Mouse (Mus musculus) CH12.LX (cell line): ENCODE measurements around the gene Rps6ka5. TPM values are rescaled to one million over a fixed set of nuclear protein-coding genes. Genes with fewer than 3 reads are reported as not detected.

Experiments used
- DNase-seq: peaks from one replicate; pipeline ENCODE4 v3.0.0-alpha.2; 2013; ENCODE audit errors: extremely low read depth
- H3K27ac ChIP-seq: 2 replicates; pipeline ENCODE4 v1.5.1; 2012; ENCODE audit warnings: low read depth, mild to moderate bottlenecking, control low read depth, moderate library complexity; ENCODE audit not compliant: insufficient read depth
- H3K27me3 ChIP-seq: replicated peaks from 2 replicates; pipeline ENCODE3; 2012; ENCODE audit warnings: inconsistent platforms
- H3K36me3 ChIP-seq, 2 experiments: replicated peaks in 1 of 2; 2 replicates each; pipeline versions ENCODE3 to v1.6.1; 2012; ENCODE audit warnings: inconsistent platforms in 1 of 2, low read length in 1 of 2, mild to moderate bottlenecking in 1 of 2, mixed read lengths in 1 of 2, moderate library complexity in 1 of 2; ENCODE audit not compliant: control insufficient read depth in 1 of 2, insufficient read depth in 1 of 2
- H3K4me1 ChIP-seq, 2 experiments: 2 replicates each; pipeline ENCODE4 v1.6.1; 2012; ENCODE audit warnings: inconsistent platforms in 1 of 2, moderate library complexity in 1 of 2; ENCODE audit not compliant: insufficient read depth in 2 of 2, control insufficient read depth in 1 of 2
- H3K4me2 ChIP-seq: 2 replicates; pipeline ENCODE4 v1.6.1; 2012; ENCODE audit warnings: low read depth, mild to moderate bottlenecking, control low read depth; ENCODE audit not compliant: poor library complexity, insufficient read depth, severe bottlenecking
- H3K4me3 ChIP-seq, 3 experiments: fragments of 150-350 bp in 1 of 3; sonication (generic) in 1 of 3; replicated peaks in 1 of 3; 2 replicates each; pipeline versions ENCODE3 to v1.5.1; 2011 to 2012; ENCODE audit warnings: low read depth in 2 of 3, low read length in 2 of 3, mild to moderate bottlenecking in 2 of 3, moderate library complexity in 2 of 3, control low read depth in 1 of 3, improper control_type of control experiment in 1 of 3, inconsistent platforms in 1 of 3, mixed read lengths in 1 of 3; ENCODE audit not compliant: poor library complexity in 1 of 3
- H3K79me2 ChIP-seq: replicated peaks from 2 replicates; pipeline ENCODE4 v1.6.1; 2012; ENCODE audit warnings: mild to moderate bottlenecking, moderate library complexity; ENCODE audit not compliant: control insufficient read depth, poor library complexity, insufficient read depth, severe bottlenecking; ENCODE audit errors: extremely low read depth
- H3K9ac ChIP-seq: 2 replicates; pipeline ENCODE4 v1.6.1; 2012; ENCODE audit warnings: low read depth, mild to moderate bottlenecking, control low read depth, moderate library complexity; ENCODE audit not compliant: insufficient read depth
- H3K9me3 ChIP-seq: replicated peaks from 2 replicates; pipeline ENCODE3; 2012; ENCODE audit warnings: low read length, inconsistent platforms, mixed read lengths
- BHLHE40 ChIP-seq: IDR thresholded peaks from 2 replicates; pipeline ENCODE4 v1.6.1; 2011; ENCODE audit warnings: mild to moderate bottlenecking, low read depth, low read length, improper control_type of control experiment
- CHD1 ChIP-seq: IDR thresholded peaks from 2 replicates; pipeline ENCODE4 v1.6.1; 2012; ENCODE audit warnings: low read depth, low read length, improper control_type of control experiment, inconsistent platforms
- CHD2 ChIP-seq: IDR thresholded peaks from 2 replicates; pipeline ENCODE4 v1.6.1; 2011; ENCODE audit warnings: low read length, improper control_type of control experiment
- E2F4 ChIP-seq: IDR thresholded peaks from 2 replicates; pipeline ENCODE4 v1.6.1; 2011; ENCODE audit warnings: low read depth, low read length, improper control_type of control experiment; ENCODE audit not compliant: insufficient replicate concordance
- EP300 ChIP-seq: IDR thresholded peaks from 2 replicates; pipeline ENCODE4 v1.6.1; 2011; ENCODE audit warnings: low read length, improper control_type of control experiment
- HCFC1 ChIP-seq: IDR thresholded peaks from 2 replicates; pipeline ENCODE4 v1.6.1; 2012; ENCODE audit warnings: low read depth, mild to moderate bottlenecking, inconsistent platforms, low read length, improper control_type of control experiment
- IRF4 ChIP-seq: IDR thresholded peaks from 2 replicates; pipeline ENCODE4 v1.6.1; 2014; ENCODE audit warnings: low read depth, mild to moderate bottlenecking, inconsistent platforms, low read length, improper control_type of control experiment
- JUND ChIP-seq: conservative IDR thresholded peaks from 2 replicates; pipeline ENCODE4 v1.6.1; 2011; ENCODE audit warnings: low read depth, low read length, improper control_type of control experiment
- KAT2A ChIP-seq: IDR thresholded peaks from 2 replicates; pipeline ENCODE4 v1.6.1; 2012; ENCODE audit warnings: low read length, improper control_type of control experiment, inconsistent platforms; ENCODE audit not compliant: insufficient replicate concordance
- MAFK ChIP-seq: IDR thresholded peaks from 2 replicates; pipeline ENCODE4 v1.6.1; 2011; ENCODE audit warnings: low read length, improper control_type of control experiment; ENCODE audit not compliant: insufficient replicate concordance
- MAX ChIP-seq: IDR thresholded peaks from 2 replicates; pipeline ENCODE4 v1.6.1; 2011; ENCODE audit warnings: low read length, improper control_type of control experiment
- MAZ ChIP-seq: IDR thresholded peaks from 2 replicates; pipeline ENCODE4 v1.6.1; 2012; ENCODE audit warnings: low read depth, mild to moderate bottlenecking, inconsistent platforms, low read length, improper control_type of control experiment, moderate library complexity
- MEF2A ChIP-seq: IDR thresholded peaks from 2 replicates; pipeline ENCODE4 v1.6.1; 2014; ENCODE audit warnings: low read depth, mild to moderate bottlenecking, inconsistent platforms, low read length, improper control_type of control experiment, borderline replicate concordance
- MXI1 ChIP-seq: IDR thresholded peaks from 2 replicates; pipeline ENCODE4 v1.6.1; 2011; ENCODE audit warnings: mild to moderate bottlenecking, low read depth, low read length, improper control_type of control experiment
- POLR2A ChIP-seq: IDR thresholded peaks from 2 replicates; pipeline ENCODE4 v1.6.1; 2011; ENCODE audit warnings: low read depth, mild to moderate bottlenecking, improper control_type of control experiment, low read length
- POLR2AphosphoS2 ChIP-seq: IDR thresholded peaks from 2 replicates; pipeline ENCODE4 v1.6.1; 2011; ENCODE audit warnings: low read depth, low read length, improper control_type of control experiment
- RCOR1 ChIP-seq: conservative IDR thresholded peaks from 2 replicates; pipeline ENCODE4 v1.6.1; 2012; ENCODE audit warnings: low read depth, mild to moderate bottlenecking, inconsistent platforms, low read length, improper control_type of control experiment
- SIN3A ChIP-seq: IDR thresholded peaks from 2 replicates; pipeline ENCODE4 v1.6.1; 2012; ENCODE audit warnings: low read length, improper control_type of control experiment, inconsistent platforms
- SMC3 ChIP-seq: IDR thresholded peaks from 2 replicates; pipeline ENCODE4 v1.6.1; 2011; ENCODE audit warnings: low read depth, low read length, improper control_type of control experiment
- TBP ChIP-seq: conservative IDR thresholded peaks from 2 replicates; pipeline ENCODE4 v1.6.1; 2011; ENCODE audit warnings: low read depth, low read length, improper control_type of control experiment
- TCF12 ChIP-seq: IDR thresholded peaks from 2 replicates; pipeline ENCODE4 v1.6.1; 2014; ENCODE audit warnings: low read depth, mild to moderate bottlenecking, inconsistent platforms, low read length, improper control_type of control experiment
- UBTF ChIP-seq: IDR thresholded peaks from 2 replicates; pipeline ENCODE4 v1.6.1; 2012; ENCODE audit warnings: low read depth, mild to moderate bottlenecking, inconsistent platforms, low read length, improper control_type of control experiment, moderate library complexity
- USF1 ChIP-seq: IDR thresholded peaks from 2 replicates; pipeline ENCODE4 v1.6.1; 2014; ENCODE audit warnings: low read depth, mild to moderate bottlenecking, inconsistent platforms, low read length, improper control_type of control experiment
- USF2 ChIP-seq: conservative IDR thresholded peaks from 2 replicates; pipeline ENCODE4 v1.6.1; 2011; ENCODE audit warnings: low read depth, low read length, improper control_type of control experiment
- ZNF384 ChIP-seq: IDR thresholded peaks from 2 replicates; pipeline ENCODE4 v1.6.1; 2012; ENCODE audit warnings: low read depth, low read length, improper control_type of control experiment, inconsistent platforms
- dilution Hi-C: fragments of 300-500 bp; cut with MboI; formaldehyde crosslinking; loops from 2 replicates; pipeline ENCODE4 v1.14.3; 2020; ENCODE audit warnings: low sequenced_read_pairs; ENCODE audit not compliant: extremely low pct_unique_long_range_greater_than_20kb, extremely low pct_ligation_motif_present
- in situ Hi-C: fragments of 300-500 bp; cut with MboI; formaldehyde crosslinking; loops from 3 replicates; pipeline ENCODE4 v1.14.3; 2019; ENCODE audit warnings: low sequenced_read_pairs, low pct_ligation_motif_present, low pct_unique_long_range_greater_than_20kb, mixed read lengths
- polyA plus RNA-seq: library from polyadenylated mRNA; unstranded; fragments of >175 nt; gene quantifications from 2 replicates; pipeline ENCODE4 v1.2.1, GENCODE M21; 2012; ENCODE audit warnings: low read depth; ENCODE audit not compliant: insufficient read length
- total RNA-seq, 2 experiments: library from RNA; depleted of rRNA; stranded (reverse); fragments of 300-350 nt in 1 of 2; fragments of >200 nt in 1 of 2; gene quantifications; 2 replicates each; pipeline ENCODE4 v1.2.3; 2012 to 2014

The Rps6ka5 gene
- total and polyA plus RNA-seq, 3 experiments: 2.9 to 6.2 (median 4.8) TPM

DNA sequence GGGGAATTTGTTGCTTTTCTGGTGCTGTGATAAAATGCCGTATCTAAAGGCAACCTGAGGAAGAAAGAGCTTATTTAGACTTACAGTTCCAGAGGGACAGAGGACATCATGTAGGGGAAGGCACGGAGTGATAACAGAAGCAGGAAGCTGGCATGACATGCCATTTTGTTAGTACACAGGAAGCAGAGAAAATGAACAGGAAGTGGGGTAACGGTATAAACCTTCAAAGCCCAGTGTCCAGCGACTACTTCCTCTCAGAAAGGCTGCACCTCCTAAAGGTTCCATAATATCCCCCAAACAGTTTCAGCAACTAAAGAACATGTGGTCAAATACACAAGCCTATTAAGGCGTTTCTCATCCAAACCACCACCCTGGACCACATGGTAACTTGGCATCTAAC, 195.9 kb downstream of the Rps6ka5 start:
- Histone ChIP-seq H3K9ac (no peak overlapping the region), H3K79me2 (no peaks in the 10 kb centered on the region), H3K36me3 (no peaks in the 10 kb centered on the region), H3K9me3 (no peaks in the 10 kb centered on the region), H3K27me3 (no peaks in the 10 kb centered on the region), H3K4me3 (no peak overlapping the region), H3K4me1 (peaks cover 5 to 23% of the 10 kb centered on the region in 2 experiments; a peak in 2 of 4 replicates), H3K27ac (no peak overlapping the region), H3K4me2 (no peak overlapping the region)
- TF ChIP-seq E2F4 (no peak), UBTF (no peak), TCF12 (no peak), IRF4 (no peak), KAT2A (no peak), MAX (no peak), CHD2 (no peak), ZNF384 (no peak)
- no peak for DNase-seq
- dilution Hi-C loops (no loop called here), in situ Hi-C loops (no loop called here)

DNA sequence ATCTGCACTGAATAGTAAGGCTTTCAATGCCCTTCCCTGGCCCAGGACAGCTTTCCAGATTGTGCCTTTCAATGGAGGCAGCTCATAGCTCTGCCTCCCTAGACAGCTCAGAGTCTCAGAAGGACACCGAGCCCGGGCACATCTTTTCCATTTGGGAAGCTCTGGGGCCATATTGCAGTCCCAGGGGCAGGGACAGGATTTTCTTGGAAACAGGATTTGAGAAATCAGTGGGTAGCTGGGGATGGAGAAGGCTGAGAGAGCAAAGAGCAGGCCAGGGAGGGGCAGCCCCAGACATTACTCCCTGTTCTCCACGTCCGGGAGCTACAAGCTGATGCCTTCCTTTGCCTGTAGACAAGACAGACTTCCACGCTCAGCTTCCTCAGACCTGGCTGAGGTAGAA, 197.1 kb downstream of the Rps6ka5 start:
- H3K4me2 ChIP-seq: no peak overlapping the region
- DNase-seq: no peak
- no peaks in the 10 kb centered on the region for H3K9me3 ChIP-seq
- H3K9ac ChIP-seq: no peak overlapping the region
- H3K27me3 ChIP-seq: no peaks in the 10 kb centered on the region
- no peak overlapping the region for H3K27ac ChIP-seq
- TF ChIP-seq KAT2A (no peak), TBP (no peak), MXI1 (no peak), HCFC1 (no peak)
- TF ChIP-seq, all 38 proteins: peak for 0
- in situ Hi-C loops: no loop called here
- peaks cover 5 to 23% of the 10 kb centered on the region in 2 experiments; a peak in 2 of 4 replicates for H3K4me1 ChIP-seq
- no peaks in the 10 kb centered on the region for H3K36me3 ChIP-seq
- dilution Hi-C loops: no loop called here
- H3K4me3 ChIP-seq: no peak overlapping the region
- H3K79me2 ChIP-seq: no peaks in the 10 kb centered on the region

- dilution Hi-C loops (no loop called here), in situ Hi-C loops (no loop called here)
- TF ChIP-seq USF1 (peak; percentile 68), POLR2AphosphoS2 (no peak), ZNF384 (no peak), MEF2A (no peak), UBTF (no peak), CHD1 (no peak), JUND (no peak), TBP (no peak), IRF4 (no peak), USF2 (peak; percentile 56), RCOR1 (no peak), MAZ (no peak), EP300 (no peak), POLR2A (no peak), SIN3A (no peak), BHLHE40 (no peak), SMC3 (no peak), MAFK (no peak)
- H3K9me3 ChIP-seq: no peaks in the 10 kb centered on the region
- no peak overlapping the region for H3K9ac ChIP-seq
- H3K27me3 ChIP-seq: no peaks in the 10 kb centered on the region
- H3K36me3 ChIP-seq: no peaks in the 10 kb centered on the region
- DNase-seq: no peak
- H3K4me2 ChIP-seq: no peak overlapping the region
- no peaks in the 10 kb centered on the region for H3K79me2 ChIP-seq
- H3K4me1 ChIP-seq: peaks cover 5 to 23% of the 10 kb centered on the region in 2 experiments; a peak in 2 of 4 replicates
- H3K27ac ChIP-seq: no peak overlapping the region
- H3K4me3 ChIP-seq: no peak overlapping the region
Observed at GRCm38 (mm10) chr12:100529172-100529571, 197.6 kb downstream of the Rps6ka5 start.
